Mouse (Mus musculus) CH12.LX (cell line): ENCODE results near the gene Usp49.

Source experiments
- CTCF ChIP-seq, 2 experiments: IDR thresholded peaks in 1 of 2; conservative IDR thresholded peaks in 1 of 2; 2 replicates each; pipeline ENCODE4 v1.5.1; 2011 to 2012; ENCODE audit warnings: low read depth in 2 of 2, low read length in 2 of 2, improper control_type of control experiment in 1 of 2, inconsistent platforms in 1 of 2, mild to moderate bottlenecking in 1 of 2, moderate library complexity in 1 of 2
- EP300 ChIP-seq: IDR thresholded peaks from 2 replicates; pipeline ENCODE4 v1.6.1; 2011; ENCODE audit warnings: low read length, improper control_type of control experiment
- ETS1 ChIP-seq: conservative IDR thresholded peaks from 2 replicates; pipeline ENCODE4 v1.6.1; 2012; ENCODE audit warnings: low read depth, mild to moderate bottlenecking, inconsistent platforms, low read length, improper control_type of control experiment, moderate library complexity
- KAT2A ChIP-seq: IDR thresholded peaks from 2 replicates; pipeline ENCODE4 v1.6.1; 2012; ENCODE audit warnings: low read length, improper control_type of control experiment, inconsistent platforms; ENCODE audit not compliant: insufficient replicate concordance
- NELFE ChIP-seq: IDR thresholded peaks from 2 replicates; pipeline ENCODE4 v1.6.1; 2011; ENCODE audit warnings: low read depth, low read length, improper control_type of control experiment
- NRF1 ChIP-seq: IDR thresholded peaks from 2 replicates; pipeline ENCODE4 v1.6.1; 2014; ENCODE audit warnings: low read depth, mild to moderate bottlenecking, inconsistent platforms, low read length, improper control_type of control experiment, moderate library complexity
- POLR2A ChIP-seq: IDR thresholded peaks from 2 replicates; pipeline ENCODE4 v1.6.1; 2011; ENCODE audit warnings: low read depth, mild to moderate bottlenecking, improper control_type of control experiment, low read length
- SMC3 ChIP-seq: IDR thresholded peaks from 2 replicates; pipeline ENCODE4 v1.6.1; 2011; ENCODE audit warnings: low read depth, low read length, improper control_type of control experiment
- TBP ChIP-seq: conservative IDR thresholded peaks from 2 replicates; pipeline ENCODE4 v1.6.1; 2011; ENCODE audit warnings: low read depth, low read length, improper control_type of control experiment
- TCF12 ChIP-seq: IDR thresholded peaks from 2 replicates; pipeline ENCODE4 v1.6.1; 2014; ENCODE audit warnings: low read depth, mild to moderate bottlenecking, inconsistent platforms, low read length, improper control_type of control experiment
- UBTF ChIP-seq: IDR thresholded peaks from 2 replicates; pipeline ENCODE4 v1.6.1; 2012; ENCODE audit warnings: low read depth, mild to moderate bottlenecking, inconsistent platforms, low read length, improper control_type of control experiment, moderate library complexity
- USF2 ChIP-seq: conservative IDR thresholded peaks from 2 replicates; pipeline ENCODE4 v1.6.1; 2011; ENCODE audit warnings: low read depth, low read length, improper control_type of control experiment
- ZKSCAN1 ChIP-seq: IDR thresholded peaks from 2 replicates; pipeline ENCODE4 v1.6.1; 2012; ENCODE audit warnings: low read depth, inconsistent platforms, low read length, improper control_type of control experiment, borderline replicate concordance

DNA sequence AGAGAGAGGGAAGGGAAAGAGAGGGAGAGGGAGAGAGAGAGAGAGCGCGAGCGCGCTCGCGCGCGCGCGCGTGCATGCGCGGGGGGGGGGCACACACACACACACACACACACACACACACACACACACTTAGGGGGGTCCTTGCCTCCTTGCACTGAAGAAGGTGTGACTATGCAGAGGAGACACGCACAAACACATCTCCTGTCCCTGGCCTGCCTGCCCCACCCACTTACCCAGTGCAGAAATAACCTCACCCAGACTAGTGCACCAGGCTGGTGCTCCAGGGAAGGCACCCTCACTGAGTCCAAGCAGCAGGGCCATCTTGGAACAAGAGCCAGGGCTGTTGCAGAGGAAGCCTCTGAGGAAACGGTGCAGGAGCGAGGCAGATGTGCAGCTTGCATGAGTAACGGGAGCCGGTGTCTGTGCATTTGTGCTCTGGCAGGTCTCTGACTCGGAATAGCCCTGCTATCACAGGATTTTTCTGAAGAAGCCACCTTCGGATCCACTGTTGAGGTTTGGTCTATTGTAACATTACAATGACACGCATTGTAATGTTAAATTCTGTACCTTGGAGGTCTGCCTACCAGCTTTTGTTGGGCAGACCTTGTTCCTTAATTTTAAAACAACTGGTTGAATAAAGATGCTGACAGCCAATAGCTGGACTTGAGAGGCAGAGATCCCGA lies 82.5 kb downstream of the Usp49 start:
- TF ChIP-seq EP300 (no peak), CTCF (conservative IDR thresholded peaks at IDR 0.05 in 1 of 2, IDR thresholded peaks at IDR 0.05 in 1 of 2; ENCODE audit: low read depth in 2 of 2, low read length in 2 of 2) (no peak), POLR2A (no peak), NRF1 (no peak), USF2 (no peak), NELFE (no peak), ETS1 (no peak), KAT2A (no peak), ZKSCAN1 (no peak), UBTF (no peak), TCF12 (no peak), SMC3 (no peak), TBP (no peak)
